Mouse (Mus musculus) ES-CJ7 (cell line): Measurements from ENCODE around the gene Golm1.

Experiments
- DNase-seq: peaks from one replicate; pipeline ENCODE4 v3.0.0; 2011; ENCODE audit warnings: low read depth, low spot score

Gene Golm1

GRCm38 (mm10) chr13:59676316-59677229 lies 962 bp upstream of the Golm1 start:
- peak; percentile 54 for DNase-seq

DNA sequence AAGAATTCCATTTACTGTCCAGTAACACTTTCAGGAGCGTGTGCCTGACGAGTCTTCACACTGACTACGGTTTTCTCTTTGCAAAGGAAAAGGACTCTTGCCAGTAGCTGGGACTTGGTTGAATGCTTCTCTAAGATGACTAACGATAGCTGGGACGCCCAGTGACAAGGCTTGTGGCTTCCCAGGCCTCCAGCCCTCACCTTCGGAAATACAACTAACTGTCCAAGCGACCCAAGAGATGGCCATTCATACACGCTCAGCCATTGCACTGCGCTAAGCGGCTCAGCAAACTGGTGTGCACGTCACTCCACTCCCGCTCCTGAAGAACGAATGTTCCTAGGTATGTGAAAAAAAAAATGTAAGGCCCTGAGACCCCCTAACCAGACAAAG lies 855 bp downstream of the Golm1 start:
- no peak for DNase-seq

DNA sequence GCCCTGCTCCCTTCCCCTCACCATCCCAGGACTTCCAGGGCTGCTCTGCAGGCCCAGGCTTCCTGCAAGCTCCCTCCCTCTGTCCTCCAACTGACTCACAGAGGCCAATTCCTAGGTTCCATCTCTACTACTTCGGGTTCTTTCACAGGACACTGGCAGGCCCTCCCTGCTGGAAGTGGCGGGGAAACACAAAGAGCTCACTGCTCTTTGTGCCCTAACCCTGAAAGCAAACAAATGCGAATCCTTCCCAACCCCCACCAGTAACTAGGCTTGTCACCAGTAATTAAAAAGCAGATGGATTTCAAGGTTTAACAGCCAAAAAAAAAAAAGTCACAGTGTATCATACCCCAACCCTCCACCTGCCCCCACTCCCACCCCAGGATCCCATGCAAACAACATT lies 1.4 kb downstream of the Golm1 start:
- DNase-seq: no peak

DNA sequence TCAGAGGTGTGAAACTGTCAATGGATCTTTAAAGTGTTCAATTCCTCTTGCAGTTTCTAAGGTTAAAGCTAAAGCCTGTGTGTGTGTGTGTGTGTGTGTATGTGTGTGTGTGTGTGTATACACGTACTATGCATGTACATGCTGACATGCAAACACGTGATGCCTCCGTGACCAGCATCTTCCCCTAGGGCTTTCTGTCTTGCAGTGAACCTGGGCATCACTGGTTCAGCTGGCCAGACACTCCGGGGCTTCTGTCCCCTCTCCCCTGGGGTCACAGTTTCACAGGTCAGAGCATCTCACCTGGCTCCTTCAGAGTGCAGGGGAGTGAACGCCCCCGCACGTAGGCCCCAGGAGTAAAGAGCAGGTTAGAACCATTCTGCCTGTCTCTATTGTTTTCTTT lies 2.0 kb downstream of the Golm1 start:
- DNase-seq: no peak

GRCm38 (mm10) chr13:59672248-59672647 lies 3.4 kb downstream of the Golm1 start:
- no peak for DNase-seq

- DNase-seq: no peak
Observed at GRCm38 (mm10) chr13:59671521-59671920, 4.1 kb downstream of the Golm1 start.

GRCm38 (mm10) chr13:59669946-59670345 lies 5.7 kb downstream of the Golm1 start:
- DNase-seq: no peak

- peak; percentile 57 for DNase-seq
Observed at GRCm38 (mm10) chr13:59668501-59669093, 7.0 kb downstream of the Golm1 start.

GRCm38 (mm10) chr13:59667763-59668162 lies 7.8 kb downstream of the Golm1 start:
- DNase-seq: no peak

- no peak for DNase-seq
Observed at GRCm38 (mm10) chr13:59663939-59664712, 11.5 kb downstream of the Golm1 start.

GRCm38 (mm10) chr13:59661966-59662365 lies 13.6 kb downstream of the Golm1 start:
- peak; percentile 93 for DNase-seq

- DNase-seq: no peak
Observed at GRCm38 (mm10) chr13:59661387-59661786, 14.2 kb downstream of the Golm1 start.

DNA sequence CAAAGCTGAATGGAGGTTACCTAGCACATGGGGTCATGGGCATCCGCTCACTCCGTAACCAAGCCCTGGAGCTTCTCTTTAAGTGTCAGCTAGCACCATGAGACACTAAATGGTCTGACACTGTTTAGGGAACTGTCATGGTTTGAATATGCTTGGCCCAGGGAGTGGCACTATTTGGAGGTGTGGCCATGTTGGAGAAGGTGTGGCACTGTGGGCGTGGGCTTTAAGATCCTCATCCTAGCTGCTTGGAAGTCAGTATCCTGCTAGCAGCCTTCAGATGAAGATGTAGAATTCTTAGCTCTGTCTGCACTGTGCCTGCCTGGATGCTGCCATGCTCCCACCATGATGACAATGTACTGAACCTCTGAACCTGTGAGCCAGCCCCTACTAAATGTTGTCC lies 15.2 kb downstream of the Golm1 start:
- DNase-seq: no peak

DNA sequence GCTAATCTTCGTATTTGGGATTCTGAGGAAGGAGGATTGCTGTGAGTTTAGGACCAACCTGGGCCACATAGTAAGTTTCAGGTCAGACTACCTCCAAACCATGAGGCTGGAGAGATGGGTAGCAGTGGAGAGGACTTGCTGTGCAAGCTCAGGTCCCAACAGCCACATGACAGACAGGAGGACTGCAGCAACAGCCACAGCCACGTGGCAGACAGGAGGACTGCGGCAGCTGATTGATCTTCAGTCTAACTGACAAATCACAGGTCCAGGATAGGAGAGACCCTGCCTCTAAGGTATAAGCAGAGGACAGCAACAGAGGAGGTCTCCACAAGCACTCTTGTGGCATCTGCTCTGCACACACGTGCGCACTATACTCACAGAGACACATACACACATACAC lies 17.8 kb downstream of the Golm1 start:
- peak; percentile 58 for DNase-seq

DNA sequence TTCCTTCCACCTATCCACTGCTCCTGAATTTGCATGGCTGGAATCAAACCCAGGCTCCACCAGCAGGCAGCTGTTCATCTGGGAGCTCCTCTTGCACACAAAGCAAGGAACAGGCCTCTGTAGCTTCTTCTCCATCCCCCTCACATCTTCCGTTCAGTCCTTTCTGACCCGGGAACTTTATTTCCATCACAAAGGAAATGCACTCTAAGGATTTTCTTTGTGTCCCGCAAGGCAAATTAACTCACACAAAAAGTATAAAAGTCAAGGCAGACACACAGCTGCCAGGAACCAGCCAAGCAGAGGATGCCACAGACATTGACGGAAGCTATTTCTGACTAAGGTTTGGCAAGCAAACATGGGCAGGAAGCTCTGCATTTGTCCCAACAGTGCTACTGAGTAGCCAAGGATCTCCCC lies 18.6 kb downstream of the Golm1 start:
- DNase-seq: peak; percentile 94

- peak; percentile 80 for DNase-seq
Observed at GRCm38 (mm10) chr13:59656316-59656832, 19.2 kb downstream of the Golm1 start.

GRCm38 (mm10) chr13:59655718-59656315 lies 19.8 kb downstream of the Golm1 start:
- DNase-seq: peak; percentile 63

- no peak for DNase-seq
Observed at GRCm38 (mm10) chr13:59654465-59654864, 21.1 kb downstream of the Golm1 start.

DNA sequence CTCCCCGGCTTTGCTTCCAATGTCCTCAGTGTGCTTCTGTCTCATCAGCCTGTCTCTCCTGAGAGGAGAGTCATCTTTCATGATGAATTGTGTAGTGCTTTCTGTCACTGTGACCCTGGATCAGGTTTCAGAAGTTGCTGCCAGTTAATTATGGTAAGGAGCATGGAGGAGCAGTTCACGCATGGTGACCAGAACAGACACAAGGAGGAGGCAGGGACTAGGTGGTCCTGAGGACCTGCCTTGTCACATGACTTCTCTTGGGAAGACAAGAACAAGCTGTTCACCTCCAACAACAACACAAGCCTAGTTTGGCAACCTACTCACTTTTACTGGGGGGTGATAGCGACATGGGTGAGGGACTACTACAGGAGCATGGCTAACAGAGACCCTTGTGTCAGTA lies 22.5 kb downstream of the Golm1 start:
- DNase-seq: no peak

DNA sequence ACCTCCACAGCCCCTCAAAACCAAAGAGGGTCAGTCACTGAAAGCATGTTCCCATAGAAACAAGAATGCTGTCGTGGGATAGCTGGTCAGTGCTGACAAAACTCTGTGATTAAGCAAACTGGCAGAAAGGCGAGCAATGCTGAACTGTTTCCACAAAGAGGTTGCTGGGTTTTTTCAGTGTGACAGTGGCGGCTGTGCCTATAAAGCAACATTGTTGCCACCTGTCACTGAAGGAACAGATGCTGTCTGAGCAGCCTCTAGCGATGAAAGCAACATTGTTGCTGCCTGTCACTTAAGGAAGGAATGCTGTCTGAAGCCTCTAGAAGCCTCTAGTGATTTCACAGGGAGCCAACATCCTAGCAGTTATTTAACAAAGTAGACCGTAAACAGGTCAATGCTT lies 23.0 kb downstream of the Golm1 start:
- no peak for DNase-seq

- DNase-seq: no peak
Observed at GRCm38 (mm10) chr13:59649781-59650180, 25.8 kb downstream of the Golm1 start.

DNA sequence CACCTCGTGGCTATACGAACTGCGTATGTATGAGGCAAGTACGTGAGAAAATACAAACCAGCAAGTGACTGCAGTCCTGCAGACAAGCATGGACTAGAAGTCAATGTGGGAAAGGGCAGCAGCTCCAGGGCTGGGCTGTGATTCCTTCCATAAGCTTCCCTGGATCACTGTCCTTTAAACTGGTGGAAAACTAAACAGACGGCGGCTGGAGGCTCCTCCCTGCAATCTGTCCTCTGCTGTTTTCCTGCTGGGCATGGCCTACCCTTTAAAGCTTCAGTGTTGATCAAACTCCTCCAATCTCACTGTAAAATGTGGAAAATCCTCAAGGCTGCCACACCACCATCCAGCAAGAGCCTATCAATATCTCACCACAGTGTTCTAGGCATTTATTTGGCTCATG lies 27.0 kb downstream of the Golm1 start:
- DNase-seq: no peak
